Mouse (Mus musculus): ENCODE results near the gene Dscaml1. TPM values are rescaled to one million over a fixed set of nuclear protein-coding genes. Genes with fewer than 3 reads are reported as not detected.
A peak's percentile ranks its signal among the peaks of the same experiment; 100 is the strongest.

Dscaml1 gene
- polyA plus RNA-seq, 1 experiment from 2014 or later, result 0.55 TPM

- Histone ChIP-seq H3K36me3 (ENCODE audit: control insufficient read depth, insufficient read depth, low read length) (0 out of 2 replicates have a peak, but pooled peaks cover 22% of the 10 kb centered on the region), H3K27me3 (ENCODE audit: control insufficient read depth, insufficient read depth, low read length) (no peaks in the 10 kb centered on the region), H3K9me3 (ENCODE audit: control insufficient read depth, low read length) (no peaks in the 10 kb centered on the region), H3K4me2 (ENCODE audit: low read length) (peak overlapping the region; percentile 7; the same call in 1 of the 2 replicates), H3K4me3 (ENCODE audit: control insufficient read depth in 1 of 2, insufficient read depth in 1 of 2, low read depth in 1 of 2, low read length in 2 of 2) (no peak overlapping the region), H3K4me1 (ENCODE audit: control insufficient read depth in 2 of 2, insufficient read depth in 2 of 2, low read length in 2 of 2) (peaks cover 11 to 19% of the 10 kb centered on the region in 2 experiments), H3K27ac (replicated peaks in 1 of 2; ENCODE audit: control insufficient read depth in 1 of 2, insufficient read depth in 1 of 2, low read depth in 2 of 2, low read length in 2 of 2) (peak overlapping the region; percentile 58 to 73), H3K9ac (ENCODE audit: low read length) (no peak overlapping the region; the same call in 1 of the 2 replicates)
- peak; percentile 57; the same call in 1 of the 2 replicates for ATAC-seq (ENCODE audit: insufficient number of reproducible peaks, insufficient read depth, low FRiP score, low read depth)
- 43% methylated on average over 8 of the region's 8 CpGs for WGBS
These were observed 360.6 kb downstream of the Dscaml1 start for GRCm38 (mm10) chr9:45787071-45787470.

- Histone ChIP-seq H3K4me1 (ENCODE audit: control insufficient read depth in 2 of 2, insufficient read depth in 2 of 2, low read length in 2 of 2) (peaks cover 11 to 19% of the 10 kb centered on the region in 2 experiments), H3K4me2 (ENCODE audit: low read length) (peak overlapping the region; percentile 7; the same call in 1 of the 2 replicates), H3K9me3 (ENCODE audit: control insufficient read depth, low read length) (no peaks in the 10 kb centered on the region), H3K27me3 (ENCODE audit: control insufficient read depth, insufficient read depth, low read length) (no peaks in the 10 kb centered on the region), H3K27ac (replicated peaks in 1 of 2; ENCODE audit: control insufficient read depth in 1 of 2, insufficient read depth in 1 of 2, low read depth in 2 of 2, low read length in 2 of 2) (peak overlapping the region; percentile 58 to 73), H3K9ac (ENCODE audit: low read length) (no peak overlapping the region), H3K4me3 (ENCODE audit: control insufficient read depth in 1 of 2, insufficient read depth in 1 of 2, low read depth in 1 of 2, low read length in 2 of 2) (no peak overlapping the region), H3K36me3 (ENCODE audit: control insufficient read depth, insufficient read depth, low read length) (0 out of 2 replicates have a peak, but pooled peaks cover 25% of the 10 kb centered on the region)
- ATAC-seq (ENCODE audit: insufficient number of reproducible peaks, insufficient read depth, low FRiP score, low read depth), result no peak
- WGBS, result 26% methylated on average over 6 of the region's 6 CpGs
These were observed 361.1 kb downstream of the Dscaml1 start for GRCm38 (mm10) chr9:45787547-45787946.

- ATAC-seq (ENCODE audit: insufficient number of reproducible peaks, insufficient read depth, low FRiP score, low read depth), result no peak
- Histone ChIP-seq H3K9me3 (ENCODE audit: control insufficient read depth, low read length) (no peaks in the 10 kb centered on the region), H3K4me1 (ENCODE audit: control insufficient read depth in 2 of 2, insufficient read depth in 2 of 2, low read length in 2 of 2) (peaks cover 11 to 19% of the 10 kb centered on the region in 2 experiments), H3K4me2 (ENCODE audit: low read length) (no peak overlapping the region), H3K27me3 (ENCODE audit: control insufficient read depth, insufficient read depth, low read length) (no peaks in the 10 kb centered on the region), H3K9ac (ENCODE audit: low read length) (no peak overlapping the region), H3K27ac (replicated peaks in 1 of 2; ENCODE audit: control insufficient read depth in 1 of 2, insufficient read depth in 1 of 2, low read depth in 2 of 2, low read length in 2 of 2) (no peak overlapping the region), H3K4me3 (ENCODE audit: control insufficient read depth in 1 of 2, insufficient read depth in 1 of 2, low read depth in 1 of 2, low read length in 2 of 2) (no peak overlapping the region), H3K36me3 (ENCODE audit: control insufficient read depth, insufficient read depth, low read length) (peaks cover 27% of the 10 kb centered on the region; the same call in 1 of the 2 replicates)
- 67% methylated on average over 5 of the region's 5 CpGs for WGBS
These were observed 362.0 kb downstream of the Dscaml1 start for GRCm38 (mm10) chr9:45788405-45788804.

- Histone ChIP-seq H3K4me1 (ENCODE audit: control insufficient read depth in 2 of 2, insufficient read depth in 2 of 2, low read length in 2 of 2) (peaks cover 11 to 19% of the 10 kb centered on the region in 2 experiments), H3K27me3 (ENCODE audit: control insufficient read depth, insufficient read depth, low read length) (no peaks in the 10 kb centered on the region), H3K9me3 (ENCODE audit: control insufficient read depth, low read length) (no peaks in the 10 kb centered on the region), H3K9ac (ENCODE audit: low read length) (no peak overlapping the region), H3K4me3 (ENCODE audit: control insufficient read depth in 1 of 2, insufficient read depth in 1 of 2, low read depth in 1 of 2, low read length in 2 of 2) (no peak overlapping the region), H3K27ac (replicated peaks in 1 of 2; ENCODE audit: control insufficient read depth in 1 of 2, insufficient read depth in 1 of 2, low read depth in 2 of 2, low read length in 2 of 2) (no peak overlapping the region), H3K4me2 (ENCODE audit: low read length) (no peak overlapping the region), H3K36me3 (ENCODE audit: control insufficient read depth, insufficient read depth, low read length) (peaks cover 41% of the 10 kb centered on the region; the same call in 1 of the 2 replicates)
- ATAC-seq (ENCODE audit: insufficient number of reproducible peaks, insufficient read depth, low FRiP score, low read depth), result no peak
- WGBS, result 82% methylated on average over 8 of the region's 8 CpGs
These were observed 365.2 kb downstream of the Dscaml1 start for GRCm38 (mm10) chr9:45791456-45792142.

- peaks cover 5 to 13% of the 10 kb centered on the region in 2 experiments for H3K4me1 ChIP-seq (ENCODE audit: control insufficient read depth in 2 of 2, insufficient read depth in 2 of 2, low read length in 2 of 2)
- 95% methylated on average over 1 of the region's 1 CpGs for WGBS
- ATAC-seq (ENCODE audit: insufficient number of reproducible peaks, insufficient read depth, low FRiP score, low read depth), result no peak
These were observed 365.8 kb downstream of the Dscaml1 start for GRCm38 (mm10) chr9:45792235-45792634.

GRCm38 (mm10) chr9:45793697-45794096, 367.3 kb downstream of the Dscaml1 start:
- WGBS, result 82% methylated on average over 6 of the region's 6 CpGs
- no peak overlapping the region for H3K4me2 ChIP-seq (ENCODE audit: low read length)

More at GRCm38 (mm10) chr9:45792235-45792634, 365.8 kb downstream of the Dscaml1 start:
- no peaks in the 10 kb centered on the region for H3K27me3 ChIP-seq (ENCODE audit: control insufficient read depth, insufficient read depth, low read length)
- no peak overlapping the region for H3K4me2 ChIP-seq (ENCODE audit: low read length)
- H3K27ac ChIP-seq (replicated peaks in 1 of 2; ENCODE audit: control insufficient read depth in 1 of 2, insufficient read depth in 1 of 2, low read depth in 2 of 2, low read length in 2 of 2), result no peak overlapping the region
- H3K9ac ChIP-seq (ENCODE audit: low read length), result no peak overlapping the region
- H3K9me3 ChIP-seq (ENCODE audit: control insufficient read depth, low read length), result no peaks in the 10 kb centered on the region
- peaks cover 41% of the 10 kb centered on the region; the same call in 1 of the 2 replicates for H3K36me3 ChIP-seq (ENCODE audit: control insufficient read depth, insufficient read depth, low read length)
- H3K4me3 ChIP-seq (ENCODE audit: control insufficient read depth in 1 of 2, insufficient read depth in 1 of 2, low read depth in 1 of 2, low read length in 2 of 2), result no peak overlapping the region

GRCm38 (mm10) chr9:45795722-45796121, 369.3 kb downstream of the Dscaml1 start:
- WGBS, result 83% methylated on average over 5 of the region's 5 CpGs
- H3K4me3 ChIP-seq (ENCODE audit: control insufficient read depth in 1 of 2, insufficient read depth in 1 of 2, low read depth in 1 of 2, low read length in 2 of 2), result no peak overlapping the region
- peaks cover 5 to 11% of the 10 kb centered on the region in 2 experiments; a peak in 3 of 4 replicates for H3K4me1 ChIP-seq (ENCODE audit: control insufficient read depth in 2 of 2, insufficient read depth in 2 of 2, low read length in 2 of 2)
- H3K36me3 ChIP-seq (ENCODE audit: control insufficient read depth, insufficient read depth, low read length), result peaks cover 36% of the 10 kb centered on the region; the same call in 1 of the 2 replicates
- H3K27ac ChIP-seq (replicated peaks in 1 of 2; ENCODE audit: control insufficient read depth in 1 of 2, insufficient read depth in 1 of 2, low read depth in 2 of 2, low read length in 2 of 2), result no peak overlapping the region
- no peak overlapping the region for H3K9ac ChIP-seq (ENCODE audit: low read length)
- H3K27me3 ChIP-seq (ENCODE audit: control insufficient read depth, insufficient read depth, low read length), result no peaks in the 10 kb centered on the region
- no peak for ATAC-seq (ENCODE audit: insufficient number of reproducible peaks, insufficient read depth, low FRiP score, low read depth)
- no peaks in the 10 kb centered on the region for H3K9me3 ChIP-seq (ENCODE audit: control insufficient read depth, low read length)
- no peak overlapping the region for H3K4me2 ChIP-seq (ENCODE audit: low read length)

More at GRCm38 (mm10) chr9:45793697-45794096, 367.3 kb downstream of the Dscaml1 start:
- peaks cover 41% of the 10 kb centered on the region; the same call in 1 of the 2 replicates for H3K36me3 ChIP-seq (ENCODE audit: control insufficient read depth, insufficient read depth, low read length)
- no peak overlapping the region for H3K9ac ChIP-seq (ENCODE audit: low read length)
- peaks cover 3 to 5% of the 10 kb centered on the region in 2 experiments; a peak in 3 of 4 replicates for H3K4me1 ChIP-seq (ENCODE audit: control insufficient read depth in 2 of 2, insufficient read depth in 2 of 2, low read length in 2 of 2)
- H3K9me3 ChIP-seq (ENCODE audit: control insufficient read depth, low read length), result no peaks in the 10 kb centered on the region
- ATAC-seq (ENCODE audit: insufficient number of reproducible peaks, insufficient read depth, low FRiP score, low read depth), result no peak
- H3K27me3 ChIP-seq (ENCODE audit: control insufficient read depth, insufficient read depth, low read length), result no peaks in the 10 kb centered on the region
- no peak overlapping the region for H3K27ac ChIP-seq (replicated peaks in 1 of 2; ENCODE audit: control insufficient read depth in 1 of 2, insufficient read depth in 1 of 2, low read depth in 2 of 2, low read length in 2 of 2)
- H3K4me3 ChIP-seq (ENCODE audit: control insufficient read depth in 1 of 2, insufficient read depth in 1 of 2, low read depth in 1 of 2, low read length in 2 of 2), result no peak overlapping the region
